Mouse (Mus musculus) liver, postnatal 0 days (tissue): ENCODE results near the gene Vps52.

Experiments used
- CTCF ChIP-seq: sonication (generic); IDR thresholded peaks from 2 replicates; pipeline ENCODE4 v1.5.1; 2016; ENCODE audit warnings: antibody characterized with exemption, low read depth
- EP300 ChIP-seq: IDR thresholded peaks from 2 replicates; pipeline ENCODE4 v1.6.1; 2016; ENCODE audit warnings: antibody characterized with exemption, low read depth, mild to moderate bottlenecking

DNA sequence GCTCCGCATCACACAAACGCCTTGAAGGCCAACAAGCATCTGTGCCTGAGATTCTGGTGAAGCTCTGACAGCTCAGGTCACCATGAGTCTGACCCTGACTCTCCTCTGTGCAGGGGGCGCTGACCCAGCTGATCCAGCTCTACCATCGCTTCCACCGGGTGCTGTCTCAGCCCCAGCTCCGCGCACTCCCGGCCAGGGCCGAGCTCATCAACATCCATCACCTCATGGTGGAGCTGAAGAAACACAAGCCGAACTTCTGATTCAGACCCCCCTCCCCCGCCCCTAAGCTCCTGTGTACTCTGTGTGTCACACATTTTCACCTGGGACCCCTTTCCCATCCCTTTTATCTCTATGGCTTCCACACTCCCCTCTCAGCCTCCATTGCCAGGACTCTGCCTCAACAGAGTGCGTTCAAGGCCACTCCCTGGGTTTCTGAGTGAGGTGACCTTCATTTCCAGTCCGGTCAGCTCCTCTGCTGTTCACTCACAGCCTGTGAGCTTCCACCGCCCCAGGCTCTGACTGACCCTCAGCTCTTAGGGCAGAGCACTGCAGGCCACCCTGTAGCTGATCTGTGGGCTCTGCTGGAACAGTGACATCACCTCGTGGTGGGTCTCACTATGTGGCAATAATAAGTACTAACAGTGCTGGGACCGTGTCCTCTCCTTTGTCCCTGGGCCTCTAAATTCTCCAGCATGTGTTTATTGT lies 10.4 kb downstream of the Vps52 start:
- TF ChIP-seq EP300 (no peak), CTCF (no peak)
